Mouse (Mus musculus) kidney, postnatal 4 days (tissue): ENCODE data around the gene Zcchc4.

Source experiments
- DNase-seq, 2 experiments: peaks; one replicate each; pipeline ENCODE4 v3.0.0; 2021; ENCODE audit warnings: mixed read lengths in 2 of 2

Zcchc4 gene

GRCm38 (mm10) chr5:52799274-52799985, 24.2 kb downstream of the Zcchc4 start:
- DNase-seq: no peak

GRCm38 (mm10) chr5:52805801-52806200, 30.6 kb downstream of the Zcchc4 start:
- DNase-seq: no peak

- no peak for DNase-seq
These were observed 31.1 kb downstream of the Zcchc4 start for GRCm38 (mm10) chr5:52806349-52806748.

GRCm38 (mm10) chr5:52807030-52807429, 31.8 kb downstream of the Zcchc4 start:
- DNase-seq: no peak

GRCm38 (mm10) chr5:52810446-52810845, 35.2 kb downstream of the Zcchc4 start:
- no peak for DNase-seq

- DNase-seq: no peak
These were observed 35.8 kb downstream of the Zcchc4 start for GRCm38 (mm10) chr5:52811056-52811455.

- no peak for DNase-seq
These were observed 37.2 kb downstream of the Zcchc4 start for GRCm38 (mm10) chr5:52812456-52812855.

GRCm38 (mm10) chr5:52813312-52813711, 38.1 kb downstream of the Zcchc4 start:
- no peak for DNase-seq

GRCm38 (mm10) chr5:52818676-52819075, 43.5 kb downstream of the Zcchc4 start:
- DNase-seq: no peak

GRCm38 (mm10) chr5:52821691-52822090, 46.5 kb downstream of the Zcchc4 start:
- DNase-seq: peak; percentile 62 to 69

GRCm38 (mm10) chr5:52827923-52828322, 52.7 kb downstream of the Zcchc4 start:
- no peak for DNase-seq

- peak; percentile 13 to 31 for DNase-seq
These were observed 57.8 kb downstream of the Zcchc4 start for GRCm38 (mm10) chr5:52833005-52833404.

- peak; percentile 100 for DNase-seq
These were observed 58.6 kb downstream of the Zcchc4 start, which contains the start of gene Anapc4 for GRCm38 (mm10) chr5:52833761-52834274. Gene Anapc4 (plus strand): TSS chr5:52834012.

- DNase-seq: peak in 1 of 2 experiments; percentile 11
These were observed 59.2 kb downstream of the Zcchc4 start for GRCm38 (mm10) chr5:52834386-52834785.

GRCm38 (mm10) chr5:52844319-52844718, 69.1 kb downstream of the Zcchc4 start:
- DNase-seq: no peak

- DNase-seq: no peak
These were observed 80.5 kb downstream of the Zcchc4 start for GRCm38 (mm10) chr5:52855727-52856126.

- no peak for DNase-seq
These were observed 89.2 kb downstream of the Zcchc4 start for GRCm38 (mm10) chr5:52864446-52864845.

GRCm38 (mm10) chr5:52865825-52866224, 90.6 kb downstream of the Zcchc4 start:
- DNase-seq: peak; percentile 77 to 82

GRCm38 (mm10) chr5:52866361-52867155, 91.3 kb downstream of the Zcchc4 start:
- peak in 1 of 2 experiments; percentile 16 for DNase-seq

- no peak for DNase-seq
These were observed 93.9 kb downstream of the Zcchc4 start for GRCm38 (mm10) chr5:52868918-52869703.

- no peak for DNase-seq
These were observed 96.3 kb downstream of the Zcchc4 start for GRCm38 (mm10) chr5:52871461-52871860.

GRCm38 (mm10) chr5:52871986-52872385, 96.8 kb downstream of the Zcchc4 start:
- DNase-seq: no peak
